Mouse (Mus musculus): ENCODE measurements around the gene Rasgef1a.

Rasgef1a gene

GRCm38 (mm10) chr6:118130022-118130421 lies 118.8 kb downstream of the Rasgef1a start:
- no peak for DNase-seq (ENCODE audit: low spot score in 2 of 2)

- DNase-seq (ENCODE audit: low spot score in 2 of 2), result no peak
Measured at GRCm38 (mm10) chr6:118134461-118134860, 123.2 kb downstream of the Rasgef1a start.

GRCm38 (mm10) chr6:118137148-118137547 lies 125.9 kb downstream of the Rasgef1a start:
- no peak for DNase-seq (ENCODE audit: low spot score in 2 of 2)

- peak; percentile 92 to 94 for DNase-seq (ENCODE audit: low spot score in 2 of 2)
Measured at GRCm38 (mm10) chr6:118138731-118139709, 127.8 kb downstream of the Rasgef1a start, which contains the start of gene Csgalnact2. Gene Csgalnact2, minus strand, starts transcription at chr6:118139140.

- no peak for DNase-seq (ENCODE audit: low spot score in 2 of 2)
Measured at GRCm38 (mm10) chr6:118140961-118141360, 129.7 kb downstream of the Rasgef1a start.

Data from natural killer cell, adult 2 months (primary cell).